Mouse (Mus musculus) duodenum, adult 2 months (tissue): ENCODE measurements around the gene Zscan4b. TPM values are rescaled to one million over a fixed set of nuclear protein-coding genes. Genes with fewer than 3 reads are reported as not detected.

Experiments used
- polyA plus RNA-seq: library from polyadenylated mRNA; depleted of rRNA; stranded (reverse); fragments of >200 nt; gene quantifications from 2 replicates; pipeline ENCODE4 v1.2.3, GENCODE M21; 2012; ENCODE audit warnings: low replicate concordance; rRNA removed

Zscan4b gene
- polyA plus RNA-seq: not detected in 2 replicates

DNA sequence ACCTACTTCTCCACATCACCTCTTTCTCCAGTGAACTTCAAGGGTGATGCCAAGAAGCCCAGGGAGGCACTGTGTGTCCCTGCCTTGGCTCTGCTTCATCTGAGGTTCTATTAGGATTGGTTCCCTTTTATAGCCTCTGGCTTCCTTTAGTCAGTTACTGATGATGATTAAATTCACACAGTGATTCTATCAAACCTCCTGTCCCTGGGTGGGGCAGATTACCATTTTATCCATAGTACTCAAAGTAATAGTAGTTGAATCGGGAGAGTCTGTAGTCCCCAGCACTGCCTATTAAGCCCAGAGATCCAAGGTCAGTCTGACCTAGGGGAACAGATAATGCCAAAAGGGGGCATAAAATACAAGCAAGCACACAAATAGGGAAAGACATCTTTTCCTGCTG lies at the start of gene Zscan4b:
Gene Zscan4b (minus strand): TSS at position 101 of the 400 bp plus-strand sequence.

Other genes starting within 250 kb of the Zscan4b start
- gene Nlrp4b, start 217.3 kb downstream of the Zscan4b start, polyA plus RNA-seq: not detected in 2 replicates
- gene Vmn1r71, start 150.7 kb downstream of the Zscan4b start, polyA plus RNA-seq: not detected in 2 replicates
- gene Zscan4c, start 100.7 kb upstream of the Zscan4b start, polyA plus RNA-seq: not detected in 2 replicates
- gene Zscan4-ps1, start 164.6 kb upstream of the Zscan4b start, polyA plus RNA-seq: not detected in 2 replicates